Mouse (Mus musculus) small intestine, adult 2 months (tissue): ENCODE data around the gene Cnih4.

ENCODE experiments used
- CTCF ChIP-seq: fragments of 200-500 bp; IDR thresholded peaks from 2 replicates; pipeline ENCODE4 v1.5.1; 2012; ENCODE audit warnings: low read depth, mild to moderate bottlenecking, control low read depth, inconsistent platforms, low read length, moderate library complexity, mixed read lengths; ENCODE audit not compliant: insufficient replicate concordance, insufficient read length; ENCODE audit errors: extremely low read depth
- POLR2A ChIP-seq: fragments of 200-500 bp; IDR thresholded peaks from 2 replicates; pipeline ENCODE4 v1.6.1; 2012; ENCODE audit warnings: low read depth, mild to moderate bottlenecking, control low read depth, inconsistent platforms, low read length, moderate library complexity

DNA sequence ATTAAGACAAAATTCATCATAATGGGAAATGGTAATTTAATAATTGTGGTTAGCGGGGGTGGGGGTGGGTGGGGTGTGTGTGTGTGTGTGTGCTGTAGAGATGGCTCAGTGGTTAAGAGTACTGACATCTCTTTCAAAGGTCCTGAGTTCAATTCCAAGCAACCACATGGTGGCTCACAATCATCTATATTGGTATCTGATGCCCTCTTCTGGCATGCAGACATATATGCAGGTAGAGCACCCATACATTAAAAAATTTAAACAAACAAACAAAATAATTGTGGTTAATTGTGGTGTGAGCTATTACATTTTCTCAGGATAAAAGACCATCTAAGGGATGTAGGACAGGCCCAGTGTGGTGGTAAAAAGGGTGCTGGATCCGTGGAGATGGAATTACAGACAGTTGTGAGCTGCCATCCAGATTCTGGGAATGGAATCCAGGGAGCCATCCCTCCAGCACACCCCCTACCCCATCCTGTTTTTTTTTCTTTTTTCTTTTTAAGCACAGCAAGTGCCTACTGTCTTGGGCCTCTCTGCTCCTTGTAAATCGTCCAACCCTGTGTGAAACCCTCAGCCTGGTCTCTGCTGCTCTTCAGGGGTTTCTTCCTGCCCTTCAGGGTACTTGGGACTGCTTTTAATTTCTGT lies 5.0 kb downstream of the Cnih4 start:
- no peak for TF ChIP-seq CTCF
- no peak for TF ChIP-seq POLR2A
